Mouse (Mus musculus) heart, adult 2 months (tissue): ENCODE results near the gene Tex33.

ENCODE experiments used
- CTCF ChIP-seq: fragments of 200-600 bp; IDR thresholded peaks from 2 replicates; pipeline ENCODE4 v1.8.1; 2022; ENCODE audit warnings: antibody characterized with exemption, mild to moderate bottlenecking, moderate library complexity
- EP300 ChIP-seq: fragments of 200-500 bp; IDR thresholded peaks from 2 replicates; pipeline ENCODE4 v1.6.1; 2011; ENCODE audit warnings: low read depth, low read length, control low read depth; ENCODE audit not compliant: insufficient read depth

DNA sequence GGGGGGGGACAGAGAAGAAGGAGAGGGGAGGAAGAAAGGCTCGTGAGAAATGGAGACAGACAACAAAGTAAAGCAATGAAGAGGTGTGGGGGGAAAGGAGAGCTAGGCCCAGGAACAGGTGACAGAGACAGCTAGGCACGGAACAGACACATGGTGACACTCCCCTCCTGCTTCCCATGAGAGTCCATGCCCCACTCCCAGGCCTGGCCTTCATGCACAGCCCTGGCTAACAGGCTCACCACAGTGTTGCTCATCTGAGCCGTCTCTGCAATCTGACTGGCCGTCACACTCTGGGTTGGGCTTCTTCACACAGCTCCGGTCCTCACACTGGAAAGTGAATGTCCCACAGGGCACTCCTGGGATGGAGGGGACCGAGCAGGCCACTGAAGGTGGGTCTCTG, 48.1 kb upstream of the Tex33 start:
- TF ChIP-seq CTCF (no peak), EP300 (no peak)
